Mouse (Mus musculus) CH12.LX (cell line): Measurements from ENCODE around the gene Prpf19. TPM values are rescaled to one million over a fixed set of nuclear protein-coding genes. Genes with fewer than 3 reads are reported as not detected.

Experiments used
- DNase-seq: peaks from one replicate; pipeline ENCODE4 v3.0.0-alpha.2; 2013; ENCODE audit errors: extremely low read depth
- H3K27ac ChIP-seq: 2 replicates; pipeline ENCODE4 v1.5.1; 2012; ENCODE audit warnings: low read depth, mild to moderate bottlenecking, control low read depth, moderate library complexity; ENCODE audit not compliant: insufficient read depth
- H3K27me3 ChIP-seq: replicated peaks from 2 replicates; pipeline ENCODE3; 2012; ENCODE audit warnings: inconsistent platforms
- H3K36me3 ChIP-seq, 2 experiments: replicated peaks in 1 of 2; 2 replicates each; pipeline versions ENCODE3 to v1.6.1; 2012; ENCODE audit warnings: inconsistent platforms in 1 of 2, low read length in 1 of 2, mild to moderate bottlenecking in 1 of 2, mixed read lengths in 1 of 2, moderate library complexity in 1 of 2; ENCODE audit not compliant: control insufficient read depth in 1 of 2, insufficient read depth in 1 of 2
- H3K4me1 ChIP-seq, 2 experiments: 2 replicates each; pipeline ENCODE4 v1.6.1; 2012; ENCODE audit warnings: inconsistent platforms in 1 of 2, moderate library complexity in 1 of 2; ENCODE audit not compliant: insufficient read depth in 2 of 2, control insufficient read depth in 1 of 2
- H3K4me2 ChIP-seq: 2 replicates; pipeline ENCODE4 v1.6.1; 2012; ENCODE audit warnings: low read depth, mild to moderate bottlenecking, control low read depth; ENCODE audit not compliant: poor library complexity, insufficient read depth, severe bottlenecking
- H3K4me3 ChIP-seq, 3 experiments: fragments of 150-350 bp in 1 of 3; sonication (generic) in 1 of 3; replicated peaks in 1 of 3; 2 replicates each; pipeline versions ENCODE3 to v1.5.1; 2011 to 2012; ENCODE audit warnings: low read depth in 2 of 3, low read length in 2 of 3, mild to moderate bottlenecking in 2 of 3, moderate library complexity in 2 of 3, control low read depth in 1 of 3, improper control_type of control experiment in 1 of 3, inconsistent platforms in 1 of 3, mixed read lengths in 1 of 3; ENCODE audit not compliant: poor library complexity in 1 of 3
- H3K79me2 ChIP-seq: replicated peaks from 2 replicates; pipeline ENCODE4 v1.6.1; 2012; ENCODE audit warnings: mild to moderate bottlenecking, moderate library complexity; ENCODE audit not compliant: control insufficient read depth, poor library complexity, insufficient read depth, severe bottlenecking; ENCODE audit errors: extremely low read depth
- H3K9ac ChIP-seq: 2 replicates; pipeline ENCODE4 v1.6.1; 2012; ENCODE audit warnings: low read depth, mild to moderate bottlenecking, control low read depth, moderate library complexity; ENCODE audit not compliant: insufficient read depth
- H3K9me3 ChIP-seq: replicated peaks from 2 replicates; pipeline ENCODE3; 2012; ENCODE audit warnings: low read length, inconsistent platforms, mixed read lengths
- BHLHE40 ChIP-seq: IDR thresholded peaks from 2 replicates; pipeline ENCODE4 v1.6.1; 2011; ENCODE audit warnings: mild to moderate bottlenecking, low read depth, low read length, improper control_type of control experiment
- ETS1 ChIP-seq: conservative IDR thresholded peaks from 2 replicates; pipeline ENCODE4 v1.6.1; 2012; ENCODE audit warnings: low read depth, mild to moderate bottlenecking, inconsistent platforms, low read length, improper control_type of control experiment, moderate library complexity
- HCFC1 ChIP-seq: IDR thresholded peaks from 2 replicates; pipeline ENCODE4 v1.6.1; 2012; ENCODE audit warnings: low read depth, mild to moderate bottlenecking, inconsistent platforms, low read length, improper control_type of control experiment
- MAZ ChIP-seq: IDR thresholded peaks from 2 replicates; pipeline ENCODE4 v1.6.1; 2012; ENCODE audit warnings: low read depth, mild to moderate bottlenecking, inconsistent platforms, low read length, improper control_type of control experiment, moderate library complexity
- NRF1 ChIP-seq: IDR thresholded peaks from 2 replicates; pipeline ENCODE4 v1.6.1; 2014; ENCODE audit warnings: low read depth, mild to moderate bottlenecking, inconsistent platforms, low read length, improper control_type of control experiment, moderate library complexity
- POLR2AphosphoS2 ChIP-seq: IDR thresholded peaks from 2 replicates; pipeline ENCODE4 v1.6.1; 2011; ENCODE audit warnings: low read depth, low read length, improper control_type of control experiment
- RAD21 ChIP-seq: IDR thresholded peaks from 2 replicates; pipeline ENCODE4 v1.6.1; 2011; ENCODE audit warnings: low read depth, mild to moderate bottlenecking, low read length, improper control_type of control experiment, moderate library complexity
- RCOR1 ChIP-seq: conservative IDR thresholded peaks from 2 replicates; pipeline ENCODE4 v1.6.1; 2012; ENCODE audit warnings: low read depth, mild to moderate bottlenecking, inconsistent platforms, low read length, improper control_type of control experiment
- SMC3 ChIP-seq: IDR thresholded peaks from 2 replicates; pipeline ENCODE4 v1.6.1; 2011; ENCODE audit warnings: low read depth, low read length, improper control_type of control experiment
- TBP ChIP-seq: conservative IDR thresholded peaks from 2 replicates; pipeline ENCODE4 v1.6.1; 2011; ENCODE audit warnings: low read depth, low read length, improper control_type of control experiment
- TCF12 ChIP-seq: IDR thresholded peaks from 2 replicates; pipeline ENCODE4 v1.6.1; 2014; ENCODE audit warnings: low read depth, mild to moderate bottlenecking, inconsistent platforms, low read length, improper control_type of control experiment
- ZKSCAN1 ChIP-seq: IDR thresholded peaks from 2 replicates; pipeline ENCODE4 v1.6.1; 2012; ENCODE audit warnings: low read depth, inconsistent platforms, low read length, improper control_type of control experiment, borderline replicate concordance
- dilution Hi-C: fragments of 300-500 bp; cut with MboI; formaldehyde crosslinking; loops from 2 replicates; pipeline ENCODE4 v1.14.3; 2020; ENCODE audit warnings: low sequenced_read_pairs; ENCODE audit not compliant: extremely low pct_unique_long_range_greater_than_20kb, extremely low pct_ligation_motif_present
- in situ Hi-C: fragments of 300-500 bp; cut with MboI; formaldehyde crosslinking; loops from 3 replicates; pipeline ENCODE4 v1.14.3; 2019; ENCODE audit warnings: low sequenced_read_pairs, low pct_ligation_motif_present, low pct_unique_long_range_greater_than_20kb, mixed read lengths
- polyA plus RNA-seq: library from polyadenylated mRNA; unstranded; fragments of >175 nt; gene quantifications from 2 replicates; pipeline ENCODE4 v1.2.1, GENCODE M21; 2012; ENCODE audit warnings: low read depth; ENCODE audit not compliant: insufficient read length
- total RNA-seq, 2 experiments: library from RNA; depleted of rRNA; stranded (reverse); fragments of 300-350 nt in 1 of 2; fragments of >200 nt in 1 of 2; gene quantifications; 2 replicates each; pipeline ENCODE4 v1.2.3; 2012 to 2014

Prpf19 gene
- total and polyA plus RNA-seq, 3 experiments: 115 to 357 (median 355) TPM

DNA sequence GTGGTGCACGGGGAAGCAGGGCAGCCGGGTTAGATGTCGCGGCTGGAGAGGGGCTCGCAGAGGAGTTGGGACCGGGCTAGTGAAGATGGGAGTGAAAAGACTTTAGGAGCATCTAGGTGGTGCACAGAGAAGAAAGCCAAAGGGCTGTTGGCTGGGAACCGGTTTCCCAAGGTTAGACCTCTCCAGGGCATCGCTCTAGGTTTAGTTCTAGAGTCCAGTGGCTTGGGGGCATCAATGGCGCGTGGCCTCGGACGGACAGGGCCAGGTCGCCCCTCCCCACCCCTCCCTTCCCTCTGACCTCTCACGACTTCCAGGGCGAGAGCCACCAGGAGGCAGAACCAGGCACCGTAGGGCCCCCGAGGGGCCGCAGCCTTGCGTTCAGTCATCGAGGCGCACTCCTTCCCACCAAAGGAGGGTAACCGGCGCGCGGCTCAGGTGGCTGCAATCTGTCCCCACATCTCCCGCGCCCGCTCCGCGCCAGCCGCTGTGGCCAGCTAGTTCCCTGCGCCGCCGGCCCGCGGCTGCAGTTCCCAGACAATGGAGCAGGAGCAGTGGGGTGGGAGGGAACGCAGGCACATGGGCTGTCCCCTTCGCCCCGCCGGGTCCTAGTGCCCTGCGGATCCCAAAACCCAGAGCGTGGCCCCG lies 25.7 kb upstream of the Prpf19 start:
- dilution Hi-C loops: no loop called here
- no peak for TF ChIP-seq SMC3
- no peak for TF ChIP-seq NRF1
- no peak for TF ChIP-seq TCF12
- TF ChIP-seq RCOR1: no peak
- TF ChIP-seq TBP: no peak
- TF ChIP-seq POLR2AphosphoS2: no peak
- no peak for TF ChIP-seq ZKSCAN1
- H3K27me3 ChIP-seq: no peaks in the 10 kb centered on the region

DNA sequence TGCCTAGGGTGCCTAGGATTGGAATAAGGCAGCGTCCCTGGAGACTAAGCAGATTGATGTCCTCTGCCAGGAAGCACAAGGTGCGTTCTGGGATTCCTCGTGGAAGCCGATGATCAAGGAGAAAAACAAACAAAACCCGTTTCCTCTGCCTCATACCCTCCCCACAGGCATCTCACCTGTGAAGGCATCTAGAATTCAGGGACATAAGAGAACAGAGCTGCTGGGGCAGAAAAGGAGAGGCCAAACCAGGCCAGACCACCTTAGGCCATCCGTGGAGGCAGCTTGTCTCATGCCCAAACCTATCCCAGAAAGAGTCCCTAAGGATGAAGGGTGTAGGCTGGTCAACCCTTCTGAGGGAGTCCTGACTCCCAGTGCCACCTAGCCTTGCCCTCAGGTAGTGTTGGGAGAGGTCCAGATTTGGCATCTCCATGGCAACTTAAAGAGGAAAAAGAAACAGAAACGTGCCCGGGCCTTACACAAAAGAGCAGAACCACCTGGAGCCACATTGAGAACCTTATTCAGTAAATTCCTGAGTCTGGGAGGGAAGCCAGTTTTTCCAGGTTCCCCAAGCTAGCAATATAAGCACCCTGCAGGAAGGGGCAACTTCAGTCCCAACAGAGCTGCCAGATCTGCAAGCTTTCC lies 25.0 kb upstream of the Prpf19 start, which contains the start of gene Tmem132a:
Gene Tmem132a (minus strand): TSS at position 55 of the 642 bp plus-strand sequence.
- TF ChIP-seq RAD21: no peak
- no peak for TF ChIP-seq BHLHE40
- no peak for TF ChIP-seq MAZ
- no peak for TF ChIP-seq ETS1
- no peak for TF ChIP-seq SMC3
- no peak for TF ChIP-seq RCOR1
- no peak for TF ChIP-seq HCFC1
- TF ChIP-seq, all 38 proteins: peak for 0
- H3K9me3 ChIP-seq: no peaks in the 10 kb centered on the region
- dilution Hi-C loops: no loop called here
- H3K4me1 ChIP-seq: no peaks in the 10 kb centered on the region
- H3K4me3 ChIP-seq: no peak within 1 kb of the TSS
- in situ Hi-C loops: no loop called here
- H3K4me2 ChIP-seq: no peak within 1 kb of the TSS
- DNase-seq: no peak
- no peak within 1 kb of the TSS for H3K9ac ChIP-seq
- H3K27ac ChIP-seq: no peak within 1 kb of the TSS
- H3K36me3 ChIP-seq: peaks cover 37 to 55% of the 10 kb centered on the region in 2 experiments
- H3K27me3 ChIP-seq: no peaks in the 10 kb centered on the region
- no peaks in the 10 kb centered on the region for H3K79me2 ChIP-seq

More for the DNA sequence above, 25.7 kb upstream of the Prpf19 start:
- no peak overlapping the region for H3K9ac ChIP-seq
- no peak overlapping the region for H3K4me2 ChIP-seq
- in situ Hi-C loops: no loop called here
- H3K4me1 ChIP-seq: no peaks in the 10 kb centered on the region
- no peak for DNase-seq
- H3K36me3 ChIP-seq: peaks cover 37 to 51% of the 10 kb centered on the region in 2 experiments
- H3K27ac ChIP-seq: no peak overlapping the region
- H3K9me3 ChIP-seq: no peaks in the 10 kb centered on the region
- H3K79me2 ChIP-seq: no peaks in the 10 kb centered on the region
- no peak overlapping the region for H3K4me3 ChIP-seq
